ENCODE assay signal across 17 mouse cellular contexts in the genomic region with DNA sequence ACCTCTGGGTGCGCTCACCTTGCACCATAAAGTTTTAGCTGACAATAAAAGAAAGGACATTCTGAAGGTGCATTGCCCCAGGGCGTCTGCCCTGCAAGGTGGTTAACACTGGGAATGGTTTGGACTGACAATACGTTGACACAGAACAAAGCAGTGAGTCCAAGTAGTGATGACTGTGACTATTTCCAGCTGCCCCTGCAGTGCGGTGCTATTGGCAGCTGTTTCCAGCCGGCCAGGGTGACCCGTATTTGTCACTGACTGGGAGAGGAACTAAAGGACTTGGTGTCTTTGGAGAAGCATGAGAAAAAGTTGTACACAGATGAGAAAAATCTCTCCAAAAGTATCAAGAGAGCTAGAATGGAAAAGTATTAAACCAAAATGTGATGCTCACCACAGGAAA. TPM values are rescaled to one million over a fixed set of nuclear protein-coding genes. Genes with fewer than 3 reads are reported as not detected.
DNase-seq lines count a peak whose midpoint lies in the region; ATAC-seq and TF ChIP-seq lines count a peak whose summit lies in the region.
"Had no signal": no experiment of that assay in that cellular context is flagged by ENCODE, and none has a peak within 500 bp of the region (broad histone marks: within the 10 kb centered on the region; RNA-seq: fewer than 3 reads in every experiment).

No protein-coding gene starts in this region.

- WGBS in kidney, postnatal 0 days = 61% methylated on average over 6 of the region's 6 CpGs
- 57% methylated on average over 6 of the region's 6 CpGs for WGBS in kidney, embryonic 16.5 days

- ATAC-seq in kidney, postnatal 0 days (replicated peaks; ENCODE audit: low FRiP score, low read depth) = no peak
- ATAC-seq in kidney, embryonic 16.5 days (ENCODE audit: low FRiP score, low TSS enrichment) = no peak
- ATAC-seq: forebrain, postnatal 0 days; hindbrain, embryonic 16.5 days; liver, embryonic 12.5 days had no signal

- TF ChIP-seq CTCF in kidney, postnatal 0 days (IDR thresholded peaks at IDR 0.05; ENCODE audit: low read depth) = no peak

- no peak overlapping the region for H3K9ac ChIP-seq in kidney, postnatal 0 days (ENCODE audit: low read depth, low read length)
- H3K9ac ChIP-seq in kidney, embryonic 16.5 days (replicated peaks; ENCODE audit: low read length) = no peak overlapping the region
- H3K9ac ChIP-seq: forebrain, postnatal 0 days; heart, embryonic 15.5 days; liver, embryonic 12.5 days had no signal

- H3K9me3 ChIP-seq in kidney, postnatal 0 days (replicated peaks; ENCODE audit: low read length) = no peaks in the 10 kb centered on the region
- H3K9me3 ChIP-seq in kidney, embryonic 16.5 days (ENCODE audit: low read length) = no peaks in the 10 kb centered on the region
- H3K9me3 ChIP-seq: heart, embryonic 15.5 days; limb, embryonic 10.5 days; liver, embryonic 12.5 days had no signal

- H3K4me2 ChIP-seq in kidney, postnatal 0 days (ENCODE audit: low read length) = no peak overlapping the region
- H3K4me2 ChIP-seq in kidney, embryonic 16.5 days (replicated peaks; ENCODE audit: low read depth, low read length) = no peak overlapping the region
- H3K4me2 ChIP-seq: heart, embryonic 15.5 days; liver, embryonic 12.5 days had no signal

- no peak overlapping the region for H3K27ac ChIP-seq in kidney, postnatal 0 days
- H3K27ac ChIP-seq in kidney, embryonic 16.5 days (ENCODE audit: low read length) = no peak overlapping the region
- H3K27ac ChIP-seq: gastrocnemius, adult 2 months; heart, embryonic 15.5 days; limb, embryonic 10.5 days; liver, embryonic 12.5 days had no signal

- peak; percentile 54 for DNase-seq in kidney, postnatal 0 days (ENCODE audit: low spot score)
- peak; percentile 28 for DNase-seq in ES-CJ7 (ENCODE audit: low read depth, low spot score)
- DNase-seq in heart, adult 9 months (ENCODE audit: low spot score in 2 of 2) = peak; percentile 49 to 52
- DNase-seq in lung, postnatal 10 days = peak; percentile 56
- no peak for DNase-seq in urinary bladder, postnatal 4 days (ENCODE audit: low spot score in 2 of 2)
- DNase-seq in embryo, embryonic 11 days = no peak
- DNase-seq: adrenal gland, postnatal 14 days; cerebellum, postnatal 10 days; forebrain, postnatal 0 days; gastrocnemius, adult 2 months; midbrain, embryonic 14.5 days; thymus, postnatal 4 days had no signal

- H3K36me3 ChIP-seq in kidney, postnatal 0 days (ENCODE audit: insufficient read depth, low read length) = no peaks in the 10 kb centered on the region
- no peaks in the 10 kb centered on the region for H3K36me3 ChIP-seq in kidney, embryonic 16.5 days (ENCODE audit: insufficient read depth, low read length)
- H3K36me3 ChIP-seq: heart, embryonic 15.5 days; limb, embryonic 10.5 days; liver, embryonic 12.5 days had no signal

- no peaks in the 10 kb centered on the region for H3K27me3 ChIP-seq in kidney, postnatal 0 days (ENCODE audit: insufficient read depth, low read length)
- H3K27me3 ChIP-seq in kidney, embryonic 16.5 days (ENCODE audit: insufficient read depth, low read length) = no peaks in the 10 kb centered on the region
- H3K27me3 ChIP-seq: heart, embryonic 15.5 days; liver, embryonic 12.5 days had no signal

- 0 out of 2 replicates have a peak, but pooled peaks cover 3% of the 10 kb centered on the region for H3K4me1 ChIP-seq in kidney, postnatal 0 days (replicated peaks; ENCODE audit: insufficient read depth, low read length)
- peaks cover 25% of the 10 kb centered on the region; the same call in 1 of the 2 replicates for H3K4me1 ChIP-seq in kidney, embryonic 16.5 days (ENCODE audit: insufficient read depth, low read length)
- H3K4me1 ChIP-seq: liver, embryonic 12.5 days had no signal

- no peak overlapping the region for H3K4me3 ChIP-seq in kidney, postnatal 0 days (replicated peaks; ENCODE audit: low read depth, low read length)
- H3K4me3 ChIP-seq in kidney, embryonic 16.5 days (ENCODE audit: low read length) = no peak overlapping the region
- H3K4me3 ChIP-seq: gastrocnemius, adult 2 months; heart, embryonic 15.5 days; limb, embryonic 10.5 days; liver, embryonic 12.5 days had no signal

RNA-seq across cellular contexts. Expression of gene Vtcn1, which starts 52.0 kb away (rescaled TPM):
- polyA plus RNA-seq in kidney, postnatal 0 days (2015; fragmentation: Nextera tagmentation; extraction: Ambion mirVana) = 0.46 and 0.55 TPM in 2 replicates
- 0.47 and 0.57 TPM in 2 replicates for polyA plus RNA-seq in kidney, embryonic 16.5 days (2015; fragmentation: Nextera tagmentation; extraction: Ambion mirVana)
- polyA plus RNA-seq: forebrain, postnatal 0 days; hindbrain, embryonic 16.5 days; limb, embryonic 10.5 days; liver, embryonic 12.5 days; midbrain, embryonic 14.5 days had no signal

Comparison
In these comparisons a context has a peak if more than half of its experiments do, and no peak if none do; other contexts are left out.
1. DNase-seq: peak in kidney, postnatal 0 days (single experiment), ES-CJ7 (single experiment), heart, adult 9 months (2 of 2) and lung, postnatal 10 days (single experiment); none in urinary bladder, postnatal 4 days (0 of 2) and embryo, embryonic 11 days (single experiment).